Mouse (Mus musculus): ENCODE data around the gene Tmem132a.

Tmem132a gene

GRCm38 (mm10) chr19:10829436-10830175 lies 40.1 kb downstream of the Tmem132a start, which contains the start of gene Cd6:
Gene Cd6, minus strand, starts transcription at chr19:10830058.
- no peak for DNase-seq

DNA sequence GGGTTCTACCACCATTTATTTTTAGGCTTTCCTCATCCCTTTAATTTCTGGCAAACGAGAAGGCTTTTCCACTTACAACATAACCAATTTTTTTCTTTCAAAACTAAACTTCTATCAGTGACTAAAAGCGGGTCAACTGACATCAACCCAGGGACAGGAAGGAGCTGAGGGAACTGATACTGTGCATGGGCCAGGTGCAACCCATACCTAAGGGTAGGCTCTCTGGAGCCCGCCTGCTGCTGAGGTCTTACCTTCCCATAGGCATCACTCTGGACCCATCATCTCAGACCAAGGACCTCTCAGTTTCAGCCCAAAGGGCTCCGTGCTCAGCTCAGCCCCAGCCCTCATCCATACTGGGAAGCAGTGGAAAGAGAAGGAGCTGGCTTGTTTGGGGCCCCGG lies 41.4 kb downstream of the Tmem132a start:
- DNase-seq, result no peak

- DNase-seq, result no peak
Measured at GRCm38 (mm10) chr19:10824061-10824460, 45.7 kb downstream of the Tmem132a start.

DNA sequence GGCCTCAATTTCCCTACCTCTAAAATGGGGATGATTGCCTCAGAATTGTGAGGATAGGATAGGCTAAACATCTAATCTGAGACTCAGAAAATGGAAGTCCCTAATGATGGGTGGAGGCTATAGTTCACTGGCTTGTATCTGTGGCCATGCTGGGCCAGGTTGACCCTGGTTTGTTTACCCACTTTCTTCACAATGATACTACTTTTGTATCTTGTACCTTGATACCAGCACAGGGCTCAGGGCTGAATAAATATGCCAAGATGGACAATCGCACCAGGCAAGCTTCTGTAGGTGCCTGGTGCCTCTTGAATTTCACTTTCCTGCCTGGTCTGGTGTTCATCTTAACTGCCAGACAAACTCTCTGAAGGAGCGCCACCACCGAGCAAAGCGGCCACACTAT lies 47.2 kb downstream of the Tmem132a start:
- no peak for DNase-seq

- DNase-seq, result no peak
Measured at GRCm38 (mm10) chr19:10821319-10821718, 48.4 kb downstream of the Tmem132a start.

- no peak for DNase-seq
Measured at GRCm38 (mm10) chr19:10818217-10818946, 51.4 kb downstream of the Tmem132a start.

DNA sequence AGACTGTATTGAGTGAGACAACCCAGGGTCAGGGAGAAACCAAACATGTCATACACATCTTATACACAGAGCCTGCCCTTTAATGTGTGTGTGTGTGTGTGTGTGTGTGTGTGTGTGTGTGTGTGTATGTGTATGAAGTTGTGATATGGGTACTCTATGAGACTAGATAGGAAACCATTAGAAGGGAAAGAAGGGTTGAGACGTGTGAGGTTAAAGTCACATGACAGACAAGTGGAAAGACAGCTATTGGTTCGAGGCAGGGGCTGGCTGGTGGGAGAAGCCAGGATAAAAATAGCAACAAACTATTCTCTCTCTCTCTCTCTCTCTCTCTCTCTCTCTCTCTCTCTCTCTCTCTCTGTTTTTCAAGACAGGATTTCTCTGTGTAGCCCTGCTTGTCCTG lies 53.3 kb downstream of the Tmem132a start:
- no peak for DNase-seq

GRCm38 (mm10) chr19:10815871-10816270 lies 53.9 kb downstream of the Tmem132a start:
- no peak for DNase-seq

DNA sequence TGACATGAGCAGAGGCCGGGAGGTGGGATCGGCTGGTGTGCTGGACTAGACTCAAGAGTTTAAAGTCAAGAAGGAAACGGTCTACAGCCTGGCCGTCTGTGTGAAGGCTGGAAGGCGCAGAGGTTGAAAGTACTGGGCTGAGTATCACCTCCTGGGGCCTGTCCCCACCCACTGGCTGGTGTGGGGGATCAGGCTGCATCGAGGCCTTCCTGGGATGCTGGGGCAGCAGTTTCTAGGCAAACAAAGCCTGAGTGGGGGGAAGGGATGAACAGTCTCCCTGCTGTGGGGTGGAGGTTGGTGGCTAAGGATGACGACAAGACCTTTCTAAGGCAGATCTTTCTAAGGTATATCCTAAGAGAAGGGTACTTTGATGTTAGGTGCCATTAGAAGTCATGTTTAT lies 55.8 kb downstream of the Tmem132a start:
- no peak for DNase-seq

- DNase-seq, result no peak
Measured at GRCm38 (mm10) chr19:10813039-10813438, 56.7 kb downstream of the Tmem132a start.

DNA sequence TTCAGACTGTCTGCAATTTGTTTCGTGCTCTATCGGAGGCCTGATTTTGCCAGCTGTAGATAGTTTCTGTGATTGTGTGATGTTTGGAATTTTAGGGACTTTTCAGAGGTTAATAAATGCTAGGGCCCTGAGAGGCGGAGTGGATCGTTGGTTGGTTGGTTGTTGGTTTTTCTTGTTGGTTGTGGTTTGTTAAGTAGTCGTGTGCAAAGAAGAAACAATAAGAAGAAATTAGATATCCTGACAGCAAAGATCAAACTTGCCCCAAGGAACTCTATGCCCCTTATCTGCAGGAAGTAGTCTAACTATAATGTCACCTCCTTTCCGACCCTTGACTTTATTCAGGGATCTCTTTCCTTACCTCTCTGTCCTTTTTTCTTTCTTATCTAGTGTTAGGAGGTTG lies 58.3 kb downstream of the Tmem132a start:
- no peak for DNase-seq

- DNase-seq, result no peak
Measured at GRCm38 (mm10) chr19:10810176-10810492, 59.6 kb downstream of the Tmem132a start.

DNA sequence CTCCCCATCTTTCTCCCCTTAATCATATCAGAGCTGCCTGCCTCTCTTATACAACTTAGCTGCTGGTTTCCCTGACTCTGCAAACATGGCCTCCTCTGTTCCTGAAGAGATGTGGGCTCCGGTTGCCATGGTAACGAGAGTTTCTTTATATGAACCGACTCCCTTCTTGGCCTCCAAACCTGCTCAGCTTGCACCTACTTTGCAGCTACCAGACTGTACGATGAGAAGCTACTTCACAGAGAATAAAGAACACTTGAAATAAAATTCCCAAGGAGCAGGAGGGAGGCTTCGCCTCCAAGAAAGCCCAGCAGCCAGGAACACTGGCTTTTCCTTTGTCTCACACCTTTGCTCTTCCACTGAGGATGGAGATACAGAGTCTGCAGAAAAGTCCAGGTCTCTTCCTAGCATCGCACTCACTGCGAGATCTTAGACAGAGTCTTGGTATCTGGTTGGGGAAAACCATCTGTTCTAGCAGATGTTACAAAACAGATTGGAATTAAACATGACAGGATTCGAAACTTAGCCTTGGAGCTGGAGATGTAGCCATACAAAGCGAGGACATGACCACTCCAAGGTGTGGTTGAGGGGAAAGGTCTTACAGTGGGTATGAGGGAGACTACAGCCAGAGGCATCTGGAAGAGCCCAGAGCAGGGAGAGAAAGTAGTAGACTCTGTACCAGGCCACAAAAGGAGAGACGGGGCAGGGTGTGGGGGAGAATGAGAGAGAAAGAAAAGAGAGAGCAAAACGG lies 60.1 kb downstream of the Tmem132a start:
- no peak for DNase-seq

DNA sequence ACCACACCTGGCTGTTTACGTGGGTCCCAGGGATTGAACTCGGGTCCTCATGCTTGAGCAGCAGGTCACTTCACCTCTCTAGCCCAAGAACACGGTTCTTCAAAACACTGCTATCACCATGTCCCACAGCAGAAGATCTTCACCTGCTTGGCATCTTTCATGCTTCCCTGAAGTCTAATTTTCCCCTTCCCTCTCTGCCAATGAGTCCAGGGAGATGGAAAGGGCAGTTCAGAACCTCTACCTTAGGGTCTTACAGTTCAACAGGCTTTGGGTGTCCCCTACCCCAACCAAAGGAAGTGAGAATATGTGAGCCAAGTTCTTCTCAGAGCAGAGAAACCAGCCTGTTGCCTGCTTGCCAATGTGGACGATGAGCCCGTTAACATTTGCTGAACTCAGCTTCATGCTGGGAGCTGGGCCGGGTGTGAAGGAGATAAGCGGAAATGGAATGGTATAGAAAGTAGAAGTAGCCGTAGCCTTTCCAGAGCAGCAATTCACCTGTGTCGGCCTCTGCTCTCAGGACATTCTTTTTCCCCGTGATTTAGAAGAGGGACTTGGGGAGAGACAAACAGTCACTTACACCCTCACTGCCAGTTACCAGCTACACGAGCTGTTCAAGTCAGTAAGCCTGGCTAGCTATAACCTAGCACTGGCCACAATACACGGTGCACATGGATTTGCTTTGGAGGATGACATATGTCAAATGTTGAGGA lies 61.1 kb downstream of the Tmem132a start:
- no peak for DNase-seq

Measured in cerebellum, adult 11 months (tissue).